Mouse (Mus musculus) lung, postnatal 10 days (tissue): Measurements from ENCODE around the gene Perp.

ENCODE experiments used
- DNase-seq: peaks from one replicate; pipeline ENCODE4 v3.0.0; 2021

Perp gene

GRCm38 (mm10) chr10:18844441-18845286, at the start of gene Perp:
TSS of gene Perp (plus strand) at chr10:18845020.
- DNase-seq, result peak; percentile 70

GRCm38 (mm10) chr10:18811751-18812150, 33.1 kb upstream of the Perp start:
- no peak for DNase-seq

GRCm38 (mm10) chr10:18816560-18816959, 28.3 kb upstream of the Perp start:
- peak; percentile 66 for DNase-seq

GRCm38 (mm10) chr10:18825143-18825542, 19.7 kb upstream of the Perp start:
- DNase-seq, result no peak

DNA sequence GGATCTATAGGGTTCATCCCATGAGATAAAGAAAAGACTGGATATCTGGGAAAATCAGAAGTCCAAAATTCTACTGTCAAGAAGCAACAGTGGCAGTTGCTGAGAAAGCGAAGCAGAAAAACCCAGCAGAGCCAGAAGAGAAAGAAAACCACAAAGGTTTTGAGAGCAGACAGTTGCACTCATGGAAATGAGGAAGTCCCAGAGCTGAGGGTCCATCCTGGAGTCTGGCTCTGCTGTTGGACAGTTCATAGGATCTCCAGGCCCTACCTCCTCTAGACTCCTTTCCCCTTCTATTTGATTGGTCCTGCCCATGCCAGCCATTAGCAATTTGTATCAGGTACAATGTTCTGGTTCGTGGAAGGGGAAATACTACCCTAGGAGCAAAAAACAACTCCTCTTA, 18.7 kb upstream of the Perp start:
- DNase-seq, result no peak

DNA sequence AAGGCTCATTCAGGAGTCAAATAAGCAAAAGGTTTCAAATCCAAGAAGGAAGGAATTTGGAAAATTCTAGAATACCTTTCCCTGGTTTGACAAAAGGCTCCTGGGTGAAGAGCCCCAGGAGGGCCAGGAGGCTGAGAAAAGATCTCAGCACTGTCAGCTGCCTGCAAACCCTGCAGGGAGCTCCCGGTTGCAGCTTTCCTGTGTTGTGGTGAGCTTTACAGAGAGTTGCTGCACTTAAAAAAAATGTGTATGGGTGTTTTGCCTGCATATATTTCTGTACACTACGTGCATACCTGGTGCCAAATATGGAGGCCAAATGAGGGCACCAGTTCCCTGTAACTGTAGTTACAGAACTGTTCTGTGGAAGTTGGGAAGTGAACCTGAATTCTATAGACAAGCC, 16.9 kb upstream of the Perp start:
- no peak for DNase-seq

GRCm38 (mm10) chr10:18830359-18830758, 14.5 kb upstream of the Perp start:
- no peak for DNase-seq

DNA sequence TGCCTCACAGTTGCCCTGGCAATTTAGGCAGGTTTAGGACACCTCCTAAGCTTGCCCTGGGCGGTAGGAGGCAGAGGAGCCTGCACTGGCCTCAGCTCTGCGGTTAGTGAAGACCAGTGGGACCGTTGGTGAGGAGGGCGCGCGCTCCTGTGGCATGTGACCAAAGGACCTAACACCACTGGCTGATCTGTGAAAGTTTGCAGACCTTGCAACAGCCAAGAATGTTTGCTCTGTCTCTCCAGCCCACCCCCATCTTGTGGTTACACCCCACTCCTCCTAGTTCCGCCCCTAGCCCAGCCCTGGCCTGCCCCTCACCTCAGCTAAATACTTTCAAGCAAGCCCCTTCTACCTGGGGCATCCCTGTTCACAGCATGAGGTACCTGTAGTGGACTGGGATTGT, 13.0 kb upstream of the Perp start:
- no peak for DNase-seq

- DNase-seq, result no peak
These were observed 10.4 kb upstream of the Perp start for GRCm38 (mm10) chr10:18834389-18834788.

DNA sequence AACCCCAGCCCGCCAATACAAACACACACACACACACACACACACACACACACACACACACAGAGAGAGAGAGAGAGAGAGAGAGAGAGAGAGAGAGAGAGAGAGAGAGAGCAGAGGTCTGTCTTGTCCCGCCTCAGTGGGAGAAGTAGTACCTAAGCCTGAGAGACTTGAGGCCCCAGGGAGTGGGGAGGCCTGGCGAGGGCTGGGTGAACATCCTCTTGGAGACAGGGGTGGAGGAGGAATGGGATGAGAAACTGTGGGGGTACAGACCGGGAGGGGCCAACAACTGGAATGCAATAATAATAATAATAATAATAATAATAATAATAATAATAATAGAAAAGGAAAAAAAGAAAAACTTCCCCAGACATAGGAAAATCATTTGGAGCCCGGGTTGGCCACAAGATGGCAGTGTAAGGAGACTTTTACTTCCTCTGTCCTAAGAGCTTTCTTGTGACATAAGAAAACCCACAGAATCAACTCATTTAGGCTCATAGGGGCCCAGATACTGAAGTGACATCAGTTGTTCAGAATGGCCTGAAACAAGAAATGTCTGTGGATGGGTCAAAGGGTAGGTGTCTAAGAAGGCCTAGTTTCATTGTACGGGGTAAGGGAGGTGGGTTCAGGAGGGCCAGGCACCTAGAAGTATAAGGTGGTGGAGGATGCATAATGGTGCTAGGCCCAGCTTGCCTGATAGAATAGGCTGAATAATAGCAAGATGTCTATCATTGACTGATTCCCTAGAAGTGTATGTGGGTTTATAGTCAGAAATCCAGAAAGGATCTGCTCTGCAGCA, 8.9 kb upstream of the Perp start:
- peak; percentile 50 for DNase-seq

DNA sequence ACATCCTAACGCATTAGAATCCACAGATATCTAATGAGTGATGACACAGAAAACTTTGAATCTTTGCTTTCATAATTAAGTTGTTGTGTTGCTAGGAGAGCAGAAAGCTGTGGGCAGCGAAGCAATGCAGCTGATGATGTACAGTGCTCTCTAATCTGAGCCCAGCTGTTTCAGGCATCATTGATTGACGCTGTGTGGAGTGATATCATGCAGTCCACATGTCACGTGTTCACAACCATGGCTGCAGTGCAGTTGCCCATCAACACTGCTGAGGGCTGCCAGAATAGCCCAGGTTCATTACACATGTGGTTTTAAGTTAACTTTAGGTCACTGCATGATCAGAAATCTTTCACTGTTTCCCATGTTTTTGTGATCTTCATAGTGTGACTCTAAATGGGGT, 5.3 kb upstream of the Perp start:
- DNase-seq, result no peak

DNA sequence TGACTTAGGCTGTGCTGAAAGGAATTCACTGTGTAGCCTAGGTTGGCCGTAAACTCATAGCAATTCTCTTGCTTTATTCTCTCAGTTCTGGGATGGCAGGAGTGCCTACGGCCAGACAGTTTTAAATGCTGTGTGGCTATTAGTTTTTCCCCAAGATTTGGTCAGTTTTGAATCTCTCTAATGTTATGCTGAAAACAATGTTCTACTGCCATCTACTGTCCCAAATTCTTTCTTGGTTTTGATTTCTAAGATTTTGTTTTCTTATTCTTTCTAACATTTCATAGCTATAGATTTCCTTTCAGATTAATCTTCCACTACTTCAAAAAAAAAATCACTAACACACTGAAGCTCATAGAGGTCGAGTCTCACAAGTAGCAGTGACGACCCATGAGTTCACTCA, 4.1 kb upstream of the Perp start:
- no peak for DNase-seq

GRCm38 (mm10) chr10:18845287-18845662, 455 bp downstream of the Perp start:
- DNase-seq, result no peak

- DNase-seq, result no peak
These were observed 891 bp downstream of the Perp start for GRCm38 (mm10) chr10:18845711-18846110.

DNA sequence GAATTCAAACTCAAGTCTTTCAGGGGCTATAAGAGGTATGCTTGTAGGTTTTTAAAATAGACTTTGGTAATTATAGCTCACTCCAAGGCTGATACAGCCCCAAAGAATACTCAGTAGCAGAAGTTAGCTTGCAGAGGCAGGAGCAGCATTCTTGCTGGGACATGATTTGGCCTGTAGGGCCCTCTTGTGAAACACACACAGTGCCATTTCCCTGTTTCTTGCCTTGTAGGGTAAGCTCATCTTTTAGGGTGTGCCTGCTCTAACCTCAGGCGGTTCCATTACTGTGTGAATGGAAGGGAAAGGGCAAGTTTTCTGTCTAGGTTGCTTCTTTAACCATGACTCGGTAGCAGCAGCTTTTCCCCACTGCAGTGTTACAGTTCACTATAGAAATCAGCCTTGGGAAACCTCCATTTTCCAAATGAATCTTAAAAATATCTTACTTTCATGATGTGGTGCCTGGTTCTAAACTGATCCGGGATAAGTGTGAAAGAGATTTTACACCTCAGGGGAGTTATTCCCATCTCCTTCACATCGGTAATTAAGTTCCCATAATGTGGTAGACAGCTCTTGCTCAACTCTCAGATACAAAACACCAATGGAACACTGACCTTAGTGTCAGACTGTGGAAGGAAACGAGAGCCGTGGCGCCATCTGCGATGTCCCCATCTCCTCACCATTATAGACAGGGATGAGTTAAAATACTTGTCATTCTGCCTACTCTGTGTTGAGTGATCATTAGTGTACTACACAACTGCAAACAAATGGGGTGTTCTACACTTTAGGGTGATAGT, 1.8 kb downstream of the Perp start:
- DNase-seq, result no peak

GRCm38 (mm10) chr10:18850177-18850576, 5.4 kb downstream of the Perp start:
- DNase-seq, result no peak

DNA sequence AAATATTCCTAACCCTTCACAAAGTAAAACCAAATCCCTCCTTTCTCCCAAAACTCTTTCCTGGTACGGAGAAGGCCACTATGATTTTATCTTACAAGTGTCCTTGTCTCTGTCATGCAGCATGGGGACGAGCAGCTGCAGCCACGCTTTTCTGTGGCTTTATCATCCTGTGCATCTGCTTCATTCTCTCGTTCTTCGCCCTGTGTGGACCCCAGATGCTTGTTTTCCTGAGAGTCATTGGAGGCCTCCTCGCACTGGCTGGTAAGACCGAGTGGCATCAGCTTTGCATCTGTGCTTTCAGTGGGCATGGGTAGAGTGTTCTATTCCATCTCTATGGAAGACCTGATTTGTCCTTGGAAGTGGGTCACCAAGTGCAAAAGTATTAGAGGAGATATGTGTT, 8.6 kb downstream of the Perp start:
- no peak for DNase-seq

DNA sequence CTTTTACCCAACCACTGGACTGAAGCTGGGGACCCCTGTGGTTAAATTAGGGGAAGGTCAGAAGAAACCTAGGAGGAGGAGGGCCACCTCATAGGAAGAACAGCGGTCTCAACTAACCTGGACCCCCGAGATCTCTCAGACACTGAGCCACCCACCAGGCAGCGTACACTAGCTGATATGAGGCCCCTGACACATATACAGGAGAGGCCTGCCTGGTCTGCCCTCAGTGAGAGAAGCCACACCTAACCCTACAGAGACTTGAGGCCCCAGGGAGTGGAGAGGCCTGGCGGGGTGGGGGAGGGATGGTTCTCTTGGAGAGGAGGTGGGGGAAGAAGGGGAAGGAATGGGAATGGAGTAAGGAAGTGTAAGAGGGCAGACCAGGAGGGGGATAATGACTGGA, 12.4 kb downstream of the Perp start:
- no peak for DNase-seq

- DNase-seq, result no peak
These were observed 14.8 kb downstream of the Perp start for GRCm38 (mm10) chr10:18859632-18860031.

DNA sequence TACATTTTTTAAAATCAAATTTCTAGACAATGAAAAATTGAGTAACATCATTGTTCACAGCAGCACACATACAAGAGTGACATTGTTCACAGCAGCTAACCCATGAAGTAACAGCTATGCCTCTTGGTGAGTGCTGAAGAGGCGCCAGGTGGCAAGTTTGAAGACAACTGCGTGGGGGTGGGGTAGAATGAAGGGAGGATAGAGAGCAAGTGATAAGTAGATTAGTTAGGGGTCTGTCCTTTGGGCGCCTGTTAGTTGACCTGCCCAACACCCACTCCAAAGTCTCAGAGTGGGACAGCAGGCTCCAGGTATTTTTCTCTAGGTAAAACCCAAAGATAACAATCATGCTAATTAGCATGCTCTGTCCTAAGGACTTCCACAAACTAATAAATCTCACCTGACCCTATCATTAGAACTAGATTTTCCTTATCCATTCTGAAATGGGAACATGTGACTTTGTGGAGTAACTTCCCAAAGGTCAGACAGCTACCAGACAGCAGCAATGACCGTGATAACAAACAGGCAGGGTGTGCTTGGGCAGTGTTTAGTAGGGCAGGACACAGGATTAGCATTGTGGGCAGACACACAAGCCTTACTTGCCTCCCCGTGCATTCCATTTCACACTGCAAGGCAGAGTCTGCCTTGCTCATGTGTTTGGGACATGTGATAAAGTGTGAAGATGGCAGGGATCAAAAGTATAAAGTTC, 15.5 kb downstream of the Perp start:
- DNase-seq, result no peak

DNA sequence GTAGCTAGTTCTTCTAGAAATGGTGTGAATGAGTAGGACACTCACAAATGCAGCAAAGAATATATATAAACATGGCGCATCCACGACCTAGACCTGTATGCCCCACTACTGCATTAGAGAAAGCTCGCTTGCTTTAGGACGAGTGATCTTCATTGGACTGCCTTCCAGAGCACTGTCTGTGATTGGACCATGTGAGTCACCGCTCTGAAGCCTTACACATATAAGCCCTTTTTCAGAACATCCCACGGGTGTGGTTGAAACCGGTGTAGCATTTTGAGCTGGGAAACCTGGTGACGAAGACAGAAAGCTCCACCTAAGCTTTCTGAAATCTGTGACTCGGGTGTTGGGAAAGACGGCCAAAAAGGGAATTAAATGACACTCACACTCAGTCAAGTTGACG, 16.0 kb downstream of the Perp start:
- DNase-seq, result no peak

DNA sequence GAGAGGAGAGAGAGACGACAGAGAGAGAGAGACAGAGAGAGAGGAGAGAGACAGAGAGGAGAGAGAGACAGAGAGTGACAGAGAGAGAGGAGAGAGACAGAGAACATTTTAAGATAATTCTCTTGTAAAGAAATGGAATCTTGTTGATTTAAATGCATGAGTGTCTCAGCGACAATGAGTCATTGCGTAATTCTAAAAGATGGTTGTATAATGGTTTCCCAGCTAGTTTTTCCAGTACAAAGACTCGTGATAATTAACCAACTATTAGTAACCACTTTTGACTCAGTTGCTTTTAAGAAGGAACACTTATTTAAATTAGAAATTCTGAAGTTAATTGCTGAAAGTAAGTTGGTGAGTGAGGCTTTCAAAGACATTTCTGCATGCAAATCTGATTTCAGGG, 16.6 kb downstream of the Perp start:
- DNase-seq, result no peak

DNA sequence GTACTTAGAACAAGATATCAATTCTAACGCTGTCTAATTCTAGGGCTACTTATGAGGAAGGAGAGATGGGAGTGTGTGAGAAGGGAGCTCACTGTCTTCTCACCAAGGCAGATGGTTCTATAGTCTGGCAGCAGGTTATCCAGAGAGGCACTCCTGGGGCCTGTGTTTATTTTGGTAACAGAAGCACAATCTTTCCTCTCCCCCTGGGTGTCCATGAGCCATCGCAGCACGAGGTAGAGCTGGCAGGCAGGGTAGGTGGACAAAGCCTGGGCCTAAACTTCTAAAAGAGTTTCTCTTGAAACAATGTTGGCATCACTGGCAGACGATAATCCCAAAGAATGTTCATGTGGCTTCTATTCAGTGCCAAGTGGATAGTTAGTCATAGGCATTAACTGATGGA, 18.5 kb downstream of the Perp start:
- DNase-seq, result no peak
